Mouse (Mus musculus) forebrain, embryonic 15.5 days (tissue): ENCODE measurements around the gene Cgnl1. TPM values are rescaled to one million over a fixed set of nuclear protein-coding genes. Genes with fewer than 3 reads are reported as not detected.

Source experiments
- ATAC-seq: fragments of 200-750 bp; cut with Nextera tagmentation; replicated peaks from 2 replicates; pipeline ENCODE4 v1.8.0; 2017; ENCODE audit warnings: mild to moderate bottlenecking, moderate TSS enrichment, moderate library complexity
- H3K27ac ChIP-seq: fragments of 300-500 bp; sonication (generic); replicated peaks from 2 replicates; pipeline ENCODE4 v1.5.1; 2015; ENCODE audit warnings: mild to moderate bottlenecking, inconsistent platforms
- H3K27me3 ChIP-seq: fragments of 300-500 bp; sonication (generic); 2 replicates; pipeline ENCODE4 v1.6.1; 2015; ENCODE audit warnings: inconsistent platforms
- H3K36me3 ChIP-seq: fragments of 300-500 bp; sonication (generic); 2 replicates; pipeline ENCODE4 v1.6.1; 2015; ENCODE audit warnings: mild to moderate bottlenecking, inconsistent platforms
- H3K4me1 ChIP-seq: fragments of 300-500 bp; sonication (generic); 2 replicates; pipeline ENCODE4 v1.6.1; 2015; ENCODE audit warnings: inconsistent platforms
- H3K4me2 ChIP-seq: fragments of 300-500 bp; sonication (generic); replicated peaks from 2 replicates; pipeline ENCODE4 v1.6.1; 2015; ENCODE audit warnings: mild to moderate bottlenecking, inconsistent platforms
- H3K4me3 ChIP-seq: fragments of 300-500 bp; sonication (generic); 2 replicates; pipeline ENCODE4 v1.5.1; 2015; ENCODE audit warnings: mild to moderate bottlenecking, inconsistent platforms
- H3K9ac ChIP-seq: fragments of 300-500 bp; sonication (generic); replicated peaks from 2 replicates; pipeline ENCODE4 v1.6.1; 2015; ENCODE audit warnings: mild to moderate bottlenecking, inconsistent platforms
- H3K9me3 ChIP-seq: fragments of 300-500 bp; sonication (generic); 2 replicates; pipeline ENCODE4 v1.6.1; 2016; ENCODE audit warnings: inconsistent platforms
- WGBS: fragments of 180-500 bp; shearing (Covaris S2); methylation state at CpG from one replicate; pipeline ENCODE4 v1.1.7; 2015; ENCODE audit warnings: mixed read lengths; 5-methylcytosine and 5-hydroxymethylcytosine counted together
- polyA plus RNA-seq: library from polyadenylated mRNA; unstranded; fragments of >200 nt; fragmentation: Nextera tagmentation; extraction: Ambion mirVana; gene quantifications from 2 replicates; pipeline ENCODE4 v1.2.1, GENCODE M21; 2015

The Cgnl1 gene
- 3.9 and 4.0 TPM in 2 replicates for polyA plus RNA-seq

GRCm38 (mm10) chr9:71770991-71771767 lies at the start of gene Cgnl1:
Cgnl1 (minus strand) TSS chr9:71771602.
- H3K36me3 ChIP-seq = no peaks in the 10 kb centered on the region
- peak within 1 kb of the TSS; percentile 57 for H3K4me3 ChIP-seq
- H3K4me1 ChIP-seq = peaks cover 12% of the 10 kb centered on the region
- H3K27ac ChIP-seq = no peak within 1 kb of the TSS
- peak; percentile 80 for ATAC-seq
- H3K9me3 ChIP-seq = no peaks in the 10 kb centered on the region
- H3K9ac ChIP-seq = peak within 1 kb of the TSS; percentile 46
- peaks cover 33% of the 10 kb centered on the region for H3K27me3 ChIP-seq
- peak within 1 kb of the TSS; percentile 95 for H3K4me2 ChIP-seq
- under 1% methylated on average over 67 of the region's 67 CpGs for WGBS

- no peaks in the 10 kb centered on the region for H3K4me1 ChIP-seq
- H3K4me3 ChIP-seq = no peak overlapping the region
- no peaks in the 10 kb centered on the region for H3K36me3 ChIP-seq
- H3K27me3 ChIP-seq = no peaks in the 10 kb centered on the region
- WGBS = 91% methylated on average over 7 of the region's 7 CpGs
- ATAC-seq = no peak
- H3K4me2 ChIP-seq = no peak overlapping the region
- H3K9me3 ChIP-seq = no peaks in the 10 kb centered on the region
- H3K9ac ChIP-seq = no peak overlapping the region
- H3K27ac ChIP-seq = no peak overlapping the region
Observed at GRCm38 (mm10) chr9:71818453-71818852, 47.1 kb upstream of the Cgnl1 start.

GRCm38 (mm10) chr9:71816121-71816520 lies 44.7 kb upstream of the Cgnl1 start:
- H3K9me3 ChIP-seq = no peaks in the 10 kb centered on the region
- H3K4me1 ChIP-seq = no peaks in the 10 kb centered on the region
- no peak overlapping the region for H3K4me3 ChIP-seq
- no peak overlapping the region for H3K9ac ChIP-seq
- no peak overlapping the region for H3K27ac ChIP-seq
- no peak overlapping the region for H3K4me2 ChIP-seq
- no peaks in the 10 kb centered on the region for H3K36me3 ChIP-seq
- H3K27me3 ChIP-seq = no peaks in the 10 kb centered on the region
- WGBS = 84% methylated on average over 3 of the region's 3 CpGs
- no peak for ATAC-seq

GRCm38 (mm10) chr9:71813565-71813964 lies 42.2 kb upstream of the Cgnl1 start:
- Histone ChIP-seq H3K4me2 (no peak overlapping the region), H3K27ac (no peak overlapping the region), H3K4me1 (no peaks in the 10 kb centered on the region), H3K9ac (no peak overlapping the region), H3K27me3 (no peaks in the 10 kb centered on the region), H3K9me3 (no peaks in the 10 kb centered on the region), H3K36me3 (no peaks in the 10 kb centered on the region), H3K4me3 (no peak overlapping the region)
- WGBS = 77% methylated on average over 3 of the region's 3 CpGs
- no peak for ATAC-seq

- Histone ChIP-seq H3K9ac (no peak overlapping the region), H3K4me3 (no peak overlapping the region), H3K36me3 (no peaks in the 10 kb centered on the region), H3K27me3 (no peaks in the 10 kb centered on the region), H3K27ac (no peak overlapping the region), H3K4me1 (no peaks in the 10 kb centered on the region), H3K4me2 (no peak overlapping the region), H3K9me3 (no peaks in the 10 kb centered on the region)
- no peak for ATAC-seq
- WGBS = 16% methylated on average over 4 of the region's 4 CpGs
Observed at GRCm38 (mm10) chr9:71812914-71813313, 41.5 kb upstream of the Cgnl1 start.

- no peaks in the 10 kb centered on the region for H3K36me3 ChIP-seq
- no peak overlapping the region for H3K27ac ChIP-seq
- H3K9me3 ChIP-seq = no peaks in the 10 kb centered on the region
- no peaks in the 10 kb centered on the region for H3K4me1 ChIP-seq
- ATAC-seq = no peak
- no peaks in the 10 kb centered on the region for H3K27me3 ChIP-seq
- no peak overlapping the region for H3K4me2 ChIP-seq
- 36% methylated on average over 4 of the region's 4 CpGs for WGBS
- H3K4me3 ChIP-seq = no peak overlapping the region
- no peak overlapping the region for H3K9ac ChIP-seq
Observed at GRCm38 (mm10) chr9:71812402-71812801, 41.0 kb upstream of the Cgnl1 start.

GRCm38 (mm10) chr9:71811404-71811803 lies 40.0 kb upstream of the Cgnl1 start:
- WGBS = 69% methylated on average over 5 of the region's 5 CpGs
- Histone ChIP-seq H3K9me3 (no peaks in the 10 kb centered on the region), H3K27me3 (no peaks in the 10 kb centered on the region), H3K4me1 (no peaks in the 10 kb centered on the region), H3K27ac (no peak overlapping the region), H3K4me2 (no peak overlapping the region), H3K4me3 (no peak overlapping the region), H3K36me3 (no peaks in the 10 kb centered on the region), H3K9ac (no peak overlapping the region)
- ATAC-seq = no peak

GRCm38 (mm10) chr9:71810723-71811122 lies 39.3 kb upstream of the Cgnl1 start:
- Histone ChIP-seq H3K4me2 (no peak overlapping the region), H3K9me3 (no peaks in the 10 kb centered on the region), H3K36me3 (no peaks in the 10 kb centered on the region), H3K4me3 (no peak overlapping the region), H3K4me1 (no peaks in the 10 kb centered on the region), H3K27me3 (no peaks in the 10 kb centered on the region), H3K9ac (no peak overlapping the region), H3K27ac (no peak overlapping the region)
- WGBS = 69% methylated on average over 2 of the region's 2 CpGs
- ATAC-seq = no peak

GRCm38 (mm10) chr9:71808640-71809254 lies 37.3 kb upstream of the Cgnl1 start:
- no peak overlapping the region for H3K27ac ChIP-seq
- ATAC-seq = no peak
- H3K4me1 ChIP-seq = no peaks in the 10 kb centered on the region
- no peaks in the 10 kb centered on the region for H3K27me3 ChIP-seq
- H3K4me3 ChIP-seq = no peak overlapping the region
- 34% methylated on average over 11 of the region's 11 CpGs for WGBS
- H3K9me3 ChIP-seq = no peaks in the 10 kb centered on the region
- no peak overlapping the region for H3K4me2 ChIP-seq
- H3K9ac ChIP-seq = no peak overlapping the region
- no peaks in the 10 kb centered on the region for H3K36me3 ChIP-seq

- WGBS = 79% methylated on average over 4 of the region's 4 CpGs
- Histone ChIP-seq H3K36me3 (no peaks in the 10 kb centered on the region), H3K4me2 (no peak overlapping the region), H3K4me3 (no peak overlapping the region), H3K4me1 (no peaks in the 10 kb centered on the region), H3K27me3 (no peaks in the 10 kb centered on the region), H3K27ac (no peak overlapping the region), H3K9me3 (no peaks in the 10 kb centered on the region), H3K9ac (no peak overlapping the region)
- no peak for ATAC-seq
Observed at GRCm38 (mm10) chr9:71807801-71808200, 36.4 kb upstream of the Cgnl1 start.

- WGBS = 6% methylated on average over 2 of the region's 2 CpGs
- Histone ChIP-seq H3K4me3 (no peak overlapping the region), H3K4me1 (no peaks in the 10 kb centered on the region), H3K9ac (no peak overlapping the region), H3K27ac (no peak overlapping the region), H3K27me3 (no peaks in the 10 kb centered on the region), H3K36me3 (no peaks in the 10 kb centered on the region), H3K4me2 (no peak overlapping the region), H3K9me3 (no peaks in the 10 kb centered on the region)
- ATAC-seq = peak; percentile 69; the same call in 1 of the 2 replicates
Observed at GRCm38 (mm10) chr9:71806422-71806805, 35.0 kb upstream of the Cgnl1 start.

GRCm38 (mm10) chr9:71805646-71806421 lies 34.4 kb upstream of the Cgnl1 start:
- no peak; the same call in 1 of the 2 replicates for ATAC-seq
- Histone ChIP-seq H3K27ac (no peak overlapping the region), H3K36me3 (no peaks in the 10 kb centered on the region), H3K9ac (no peak overlapping the region), H3K4me3 (no peak overlapping the region), H3K4me1 (no peaks in the 10 kb centered on the region), H3K4me2 (no peak overlapping the region), H3K9me3 (no peaks in the 10 kb centered on the region), H3K27me3 (no peaks in the 10 kb centered on the region)
- WGBS = 75% methylated on average over 6 of the region's 6 CpGs
